Mouse (Mus musculus): ENCODE measurements around the gene Samd14. TPM values are rescaled to one million over a fixed set of nuclear protein-coding genes. Genes with fewer than 3 reads are reported as not detected.

The Samd14 gene
- polyA plus RNA-seq, 1 experiment, result 14.4 TPM

DNA sequence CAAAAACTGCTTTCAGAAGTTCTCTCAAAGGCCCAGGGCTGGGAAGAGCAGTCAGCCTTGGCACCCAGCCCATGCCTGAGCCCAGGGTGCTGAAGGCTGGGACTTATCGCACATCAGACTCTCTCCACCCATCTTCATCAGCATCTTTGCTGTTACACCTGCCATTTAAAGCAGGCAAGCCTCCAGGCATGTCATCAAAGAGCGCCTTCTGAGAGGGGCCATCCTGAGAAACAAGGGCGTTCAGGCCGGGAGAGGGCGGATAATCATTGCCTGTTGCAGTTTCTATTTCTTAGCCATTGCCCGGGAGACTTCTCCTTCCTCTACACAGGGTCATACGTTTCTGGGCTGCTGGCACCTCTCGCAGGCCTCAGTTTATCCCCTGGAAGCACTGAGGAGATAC, 21.8 kb upstream of the Samd14 start:
- no peaks in the 10 kb centered on the region for H3K36me3 ChIP-seq (ENCODE audit: control insufficient read depth, insufficient read depth)
- H3K27me3 ChIP-seq (ENCODE audit: control insufficient read depth, insufficient read depth, insufficient read length), result no peaks in the 10 kb centered on the region
- H3K4me2 ChIP-seq (ENCODE audit: low read depth), result no peak overlapping the region
- TF ChIP-seq MAX (IDR thresholded peaks at IDR 0.05; ENCODE audit: low read depth) (no peak), POLR2A (IDR thresholded peaks at IDR 0.05; ENCODE audit: insufficient read length, low read depth) (no peak), E2F4 (IDR thresholded peaks at IDR 0.05; ENCODE audit: insufficient read depth) (no peak), TCF12 (IDR thresholded peaks at IDR 0.05; ENCODE audit: insufficient read depth, poor library complexity, severe bottlenecking) (no peak)
- no peak overlapping the region for H3ac ChIP-seq (ENCODE audit: control insufficient read depth, insufficient read length)
- peaks cover 10% of the 10 kb centered on the region for H3K79me2 ChIP-seq (ENCODE audit: control insufficient read depth, insufficient read depth)
- H3K4me3 ChIP-seq, result no peak overlapping the region

DNA sequence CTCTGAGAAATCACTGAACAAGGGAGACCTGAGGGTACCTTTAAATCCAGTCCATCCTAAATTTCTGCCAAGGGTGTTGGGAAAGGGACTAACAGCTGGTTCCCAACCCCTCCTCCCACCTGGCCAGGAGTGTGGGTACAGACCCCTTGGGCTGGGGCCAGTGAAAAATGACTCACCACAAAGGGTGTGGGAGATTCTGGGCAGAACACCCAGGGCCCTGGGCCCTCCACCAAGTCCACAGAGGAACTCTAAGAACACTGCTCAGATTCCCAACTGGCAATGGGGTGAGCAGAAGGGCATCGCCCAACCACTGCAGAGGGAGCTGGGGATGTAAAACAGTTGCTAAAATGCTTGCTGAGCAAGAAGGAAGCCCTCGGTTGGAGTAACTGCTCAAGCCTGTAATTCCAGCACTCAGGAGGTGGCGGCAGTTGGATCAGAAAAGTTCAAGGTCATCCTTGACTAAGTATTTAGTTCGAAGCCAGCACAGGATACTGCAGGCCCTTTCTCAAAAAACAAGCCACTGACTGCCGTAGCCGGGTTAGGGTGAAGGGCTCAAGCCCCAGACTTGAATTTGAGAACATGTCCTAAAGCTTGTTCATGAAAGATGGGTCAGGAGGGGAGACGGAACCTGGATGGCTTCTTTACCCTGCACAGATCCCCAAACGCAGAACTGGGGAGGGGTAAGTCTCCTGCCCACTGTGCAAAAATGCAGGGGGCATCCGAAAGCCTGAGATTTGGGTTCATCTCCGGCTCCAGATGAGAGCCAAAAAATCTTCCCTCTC, 20.7 kb upstream of the Samd14 start:
- Histone ChIP-seq H3K4me2 (ENCODE audit: low read depth) (peak overlapping the region; percentile 87), H3K27me3 (ENCODE audit: control insufficient read depth, insufficient read depth, insufficient read length) (no peaks in the 10 kb centered on the region), H3ac (ENCODE audit: control insufficient read depth, insufficient read length) (no peak overlapping the region), H3K4me3 (peak overlapping the region; percentile 46), H3K79me2 (ENCODE audit: control insufficient read depth, insufficient read depth) (peaks cover 22% of the 10 kb centered on the region), H3K36me3 (ENCODE audit: control insufficient read depth, insufficient read depth) (no peaks in the 10 kb centered on the region)
- peak in 2 of 3 experiments; percentile 26 to 52 for TF ChIP-seq MYOD1 (IDR thresholded peaks at IDR 0.05; ENCODE audit: control insufficient read depth in 1 of 3, insufficient read length in 2 of 3, low read depth in 2 of 3)
- TF ChIP-seq MAX (IDR thresholded peaks at IDR 0.05; ENCODE audit: low read depth), result no peak

DNA sequence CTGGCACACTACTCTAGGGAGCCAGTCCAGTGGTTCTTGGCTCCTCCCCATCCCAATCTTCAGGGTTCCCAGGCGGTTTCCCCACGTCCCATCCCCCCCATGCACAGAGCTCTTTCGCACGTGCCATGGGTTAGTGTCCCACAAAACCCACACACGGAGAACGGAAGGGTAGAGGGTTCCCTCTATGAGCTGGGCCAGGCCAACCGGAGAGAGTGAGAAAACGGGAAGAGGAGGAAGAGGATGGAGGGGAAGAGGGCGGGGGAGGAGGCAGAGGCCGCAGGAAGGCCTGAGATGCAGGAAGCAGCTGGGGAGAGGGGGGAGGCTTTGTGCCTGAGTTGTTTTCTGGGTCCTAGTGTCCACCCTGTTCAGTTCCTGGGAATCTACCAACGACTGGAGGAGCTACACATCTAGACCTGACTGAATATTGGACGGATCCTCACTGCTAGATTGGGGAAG, 20.1 kb upstream of the Samd14 start:
- TF ChIP-seq MAX (IDR thresholded peaks at IDR 0.05; ENCODE audit: low read depth) (no peak), TCF3 (IDR thresholded peaks at IDR 0.05; ENCODE audit: insufficient read length, low read depth) (no peak), CEBPB (IDR thresholded peaks at IDR 0.05; ENCODE audit: insufficient read depth, poor library complexity, severe bottlenecking) (no peak), MYOD1 (IDR thresholded peaks at IDR 0.05; ENCODE audit: control insufficient read depth in 1 of 3, insufficient read length in 2 of 3, low read depth in 2 of 3) (peak; percentile 77 to 87 (median 79)), E2F4 (IDR thresholded peaks at IDR 0.05; ENCODE audit: insufficient read depth) (no peak), SRF (IDR thresholded peaks at IDR 0.05; ENCODE audit: control insufficient read depth, insufficient read length, low read depth) (no peak), TCF12 (IDR thresholded peaks at IDR 0.05; ENCODE audit: insufficient read depth, poor library complexity, severe bottlenecking) (peak; percentile 29), REST (IDR thresholded peaks at IDR 0.05; ENCODE audit: insufficient read depth, insufficient read length) (no peak), POLR2A (IDR thresholded peaks at IDR 0.05; ENCODE audit: insufficient read length, low read depth) (peak; percentile 59), POLR2AphosphoS2 (IDR thresholded peaks at IDR 0.05; ENCODE audit: insufficient read length, low read depth) (peak; percentile 75), USF1 (IDR thresholded peaks at IDR 0.05; ENCODE audit: low read depth) (no peak), MYOG (IDR thresholded peaks at IDR 0.05; ENCODE audit: control insufficient read depth in 1 of 3, insufficient read depth in 1 of 3, insufficient read length in 2 of 3, low read depth in 2 of 3) (peak; percentile 49 to 88 (median 74))
- H3K36me3 ChIP-seq (ENCODE audit: control insufficient read depth, insufficient read depth), result no peaks in the 10 kb centered on the region
- no peaks in the 10 kb centered on the region for H3K27me3 ChIP-seq (ENCODE audit: control insufficient read depth, insufficient read depth, insufficient read length)
- H3K4me2 ChIP-seq (ENCODE audit: low read depth), result peak overlapping the region; percentile 87
- peaks cover 28% of the 10 kb centered on the region for H3K79me2 ChIP-seq (ENCODE audit: control insufficient read depth, insufficient read depth)
- H3K4me3 ChIP-seq, result peak overlapping the region; percentile 46
- no peak overlapping the region for H3ac ChIP-seq (ENCODE audit: control insufficient read depth, insufficient read length)

DNA sequence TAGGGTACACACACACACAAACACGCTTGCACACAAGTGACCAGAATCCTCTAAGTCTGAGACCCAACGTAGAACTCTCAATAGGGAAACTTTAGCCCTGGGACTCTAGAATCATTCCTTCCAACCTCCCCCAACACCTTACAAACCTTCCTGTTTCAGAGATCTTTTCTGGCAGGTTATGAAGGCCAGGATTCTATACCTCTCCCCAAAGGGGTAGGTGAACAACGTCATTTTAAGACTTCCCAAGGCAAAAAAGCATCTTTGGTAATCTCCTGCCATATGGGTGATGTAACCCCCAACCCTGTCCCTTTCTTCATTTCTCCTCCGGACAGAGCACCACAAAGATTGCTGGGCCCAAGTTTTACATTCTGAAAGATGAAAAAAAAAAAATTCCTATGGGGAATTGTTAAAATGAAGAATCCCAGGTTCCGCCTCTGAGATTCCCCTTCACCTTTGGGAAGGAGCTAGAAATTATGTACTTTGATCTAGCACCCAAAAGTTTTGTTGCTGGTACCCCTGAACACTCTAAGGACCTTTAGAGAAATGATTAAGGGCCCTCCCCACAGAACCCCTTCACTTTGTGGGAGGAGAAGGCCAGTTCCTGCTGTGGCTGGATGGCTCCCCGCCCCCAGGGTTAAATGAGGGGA, 19.5 kb upstream of the Samd14 start:
- Histone ChIP-seq H3K27me3 (ENCODE audit: control insufficient read depth, insufficient read depth, insufficient read length) (no peaks in the 10 kb centered on the region), H3K36me3 (ENCODE audit: control insufficient read depth, insufficient read depth) (peaks cover 5% of the 10 kb centered on the region), H3K79me2 (ENCODE audit: control insufficient read depth, insufficient read depth) (peaks cover 34% of the 10 kb centered on the region), H3ac (ENCODE audit: control insufficient read depth, insufficient read length) (peak overlapping the region; percentile 68), H3K4me3 (peak overlapping the region; percentile 46), H3K4me2 (ENCODE audit: low read depth) (peak overlapping the region; percentile 87)
- TF ChIP-seq MYOG (IDR thresholded peaks at IDR 0.05; ENCODE audit: control insufficient read depth in 1 of 3, insufficient read depth in 1 of 3, insufficient read length in 2 of 3, low read depth in 2 of 3), result no peak
- no peak for TF ChIP-seq TCF3 (IDR thresholded peaks at IDR 0.05; ENCODE audit: insufficient read length, low read depth)
- TF ChIP-seq SRF (IDR thresholded peaks at IDR 0.05; ENCODE audit: control insufficient read depth, insufficient read length, low read depth), result no peak
- no peak for TF ChIP-seq TCF12 (IDR thresholded peaks at IDR 0.05; ENCODE audit: insufficient read depth, poor library complexity, severe bottlenecking)
- TF ChIP-seq E2F4 (IDR thresholded peaks at IDR 0.05; ENCODE audit: insufficient read depth), result no peak
- TF ChIP-seq REST (IDR thresholded peaks at IDR 0.05; ENCODE audit: insufficient read depth, insufficient read length), result no peak
- TF ChIP-seq MYOD1 (IDR thresholded peaks at IDR 0.05; ENCODE audit: control insufficient read depth in 1 of 3, insufficient read length in 2 of 3, low read depth in 2 of 3), result no peak
- no peak for TF ChIP-seq POLR2A (IDR thresholded peaks at IDR 0.05; ENCODE audit: insufficient read length, low read depth)
- no peak for TF ChIP-seq MAX (IDR thresholded peaks at IDR 0.05; ENCODE audit: low read depth)
- no peak for TF ChIP-seq CEBPB (IDR thresholded peaks at IDR 0.05; ENCODE audit: insufficient read depth, poor library complexity, severe bottlenecking)
- TF ChIP-seq USF1 (IDR thresholded peaks at IDR 0.05; ENCODE audit: low read depth), result no peak
- no peak for TF ChIP-seq POLR2AphosphoS2 (IDR thresholded peaks at IDR 0.05; ENCODE audit: insufficient read length, low read depth)

Data from myocyte (in vitro differentiated cells).